Mouse (Mus musculus): ENCODE measurements around the gene Tnrc18. TPM values are rescaled to one million over a fixed set of nuclear protein-coding genes. Genes with fewer than 3 reads are reported as not detected.

Tnrc18 gene
- total RNA-seq, 2 experiments from 2014 or later = 10.9 to 27.3 TPM

- ATAC-seq (replicated peaks; ENCODE audit: poor library complexity) = peak; percentile 84
These were observed 122.7 kb downstream of the Tnrc18 start for GRCm38 (mm10) chr5:142694627-142695340.

GRCm38 (mm10) chr5:142693738-142694430 lies 123.6 kb downstream of the Tnrc18 start:
- no peak for ATAC-seq (replicated peaks; ENCODE audit: poor library complexity)

GRCm38 (mm10) chr5:142692971-142693737 lies 124.3 kb downstream of the Tnrc18 start:
- no peak for ATAC-seq (replicated peaks; ENCODE audit: poor library complexity)

DNA sequence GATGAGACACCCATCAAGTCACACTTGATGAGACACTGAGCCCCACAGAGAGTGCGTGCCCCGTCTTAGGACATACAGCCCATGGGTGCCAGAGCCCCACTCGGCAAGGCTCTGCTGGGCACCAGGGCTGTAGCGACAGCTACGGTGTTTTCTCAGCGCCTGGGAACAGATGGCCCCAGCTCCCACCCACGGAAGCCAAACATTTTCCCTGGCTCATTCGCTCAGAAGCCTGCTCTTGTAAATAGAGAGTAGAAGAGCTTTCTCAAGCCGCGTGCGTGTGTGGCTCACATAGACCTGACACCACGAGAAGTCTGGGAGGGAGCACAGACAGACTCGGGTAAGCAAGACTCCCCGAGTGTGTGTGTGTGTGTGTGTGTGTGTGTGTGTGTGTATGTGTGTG lies 125.2 kb downstream of the Tnrc18 start, which contains the start of gene Slc29a4:
Slc29a4 (plus strand) TSS at position 265 of the 400 bp plus-strand sequence.
- ATAC-seq (replicated peaks; ENCODE audit: poor library complexity) = no peak

DNA sequence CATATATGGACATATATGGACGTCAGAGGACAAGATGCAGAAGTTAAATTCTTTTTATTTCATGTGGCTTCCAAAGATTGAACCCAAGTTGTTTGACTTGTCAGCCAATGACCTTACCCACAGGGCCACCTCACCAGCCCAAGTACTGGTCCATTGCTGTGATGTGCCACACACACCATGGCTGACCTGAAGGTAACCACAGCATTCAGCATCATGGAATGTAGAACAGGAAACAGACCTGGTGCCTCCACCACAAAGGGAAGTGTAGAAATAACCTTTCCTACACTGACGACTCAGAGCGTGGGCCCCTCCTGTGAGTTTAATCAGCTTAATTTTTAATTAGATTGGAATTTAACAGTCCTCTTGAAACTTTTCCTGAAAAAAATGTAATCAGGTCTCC lies 127.1 kb downstream of the Tnrc18 start:
- ATAC-seq (replicated peaks; ENCODE audit: poor library complexity) = peak; percentile 59

DNA sequence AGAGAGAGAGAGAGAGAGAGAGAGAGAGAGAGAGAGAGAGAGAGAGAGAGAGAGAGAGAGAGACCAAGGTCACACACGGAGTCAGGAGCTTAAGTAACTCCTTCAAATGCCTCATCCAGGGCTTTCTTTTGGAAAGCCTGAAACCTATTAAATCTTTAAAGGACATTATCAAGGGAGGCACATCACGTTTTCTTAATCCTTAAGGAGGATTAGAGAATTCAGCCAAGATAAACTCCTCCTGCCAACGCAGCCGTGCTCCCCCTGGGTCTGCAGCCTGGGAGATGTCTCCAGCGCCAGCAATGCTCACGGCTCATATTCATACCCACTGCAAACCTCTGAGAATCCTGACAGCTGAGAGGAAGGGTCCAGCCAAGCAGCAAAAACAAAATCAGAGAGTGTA lies 128.6 kb downstream of the Tnrc18 start:
- no peak for ATAC-seq (replicated peaks; ENCODE audit: poor library complexity)

DNA sequence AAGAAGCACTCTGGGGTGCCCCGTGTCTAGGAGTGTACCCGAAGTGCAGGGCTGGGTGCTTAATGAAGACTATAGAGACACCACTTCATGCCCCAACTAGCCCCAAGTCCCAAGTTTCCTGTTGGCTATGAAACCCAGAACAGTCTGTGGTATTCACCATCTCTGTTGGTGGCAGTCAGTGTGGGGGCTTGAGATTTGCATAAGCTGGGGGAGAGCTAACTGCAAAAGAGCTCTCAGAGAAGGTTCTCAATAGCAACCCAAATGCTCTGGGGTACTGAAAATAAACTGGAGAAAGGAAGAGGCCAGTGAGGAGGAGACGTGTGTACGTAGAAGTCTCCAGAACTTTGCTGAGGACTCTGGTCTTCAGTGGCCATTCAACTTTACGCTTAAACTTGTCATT lies 134.9 kb downstream of the Tnrc18 start:
- ATAC-seq (replicated peaks; ENCODE audit: poor library complexity) = no peak

- ATAC-seq (replicated peaks; ENCODE audit: poor library complexity) = no peak
These were observed 135.6 kb downstream of the Tnrc18 start for GRCm38 (mm10) chr5:142681911-142682310.

DNA sequence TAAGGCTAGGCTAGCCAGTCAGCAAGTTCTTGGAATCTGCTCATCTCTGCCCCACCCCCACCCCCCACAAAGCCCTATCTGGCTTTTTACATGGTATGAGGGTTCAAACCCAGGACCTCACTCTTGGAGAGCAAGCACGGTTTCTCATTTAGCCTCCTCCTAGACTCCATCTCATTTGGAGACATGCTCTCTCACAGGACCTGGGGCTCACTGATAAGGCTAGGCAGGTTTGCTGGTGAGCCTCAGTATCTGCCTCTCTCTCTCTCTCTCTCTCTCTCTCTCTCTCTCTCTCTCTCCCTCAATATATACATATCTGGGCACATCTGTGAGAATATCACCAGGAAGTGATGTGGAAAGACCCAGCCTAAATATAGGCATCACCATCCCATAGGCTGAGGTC lies 138.4 kb downstream of the Tnrc18 start:
- peak; percentile 31; the same call in 1 of the 2 replicates for ATAC-seq (replicated peaks; ENCODE audit: poor library complexity)

- no peak for ATAC-seq (replicated peaks; ENCODE audit: poor library complexity)
These were observed 139.3 kb downstream of the Tnrc18 start for GRCm38 (mm10) chr5:142678141-142678571.

Other genes with a start within 250 kb of the Tnrc18 start
- not detected in 2 replicates for gene Mmd2, start 208.9 kb downstream of the Tnrc18 start, total RNA-seq (2015)
- not detected in 2 replicates for gene Mmd2, start 208.9 kb downstream of the Tnrc18 start, total RNA-seq (2017)
- gene Wipi2, start 190.0 kb downstream of the Tnrc18 start, total RNA-seq (2015) = 17.6 and 18.0 TPM in 2 replicates
- 29.3 and 35.3 TPM in 2 replicates for gene Wipi2, start 190.0 kb downstream of the Tnrc18 start, total RNA-seq (2017)
- not detected in 2 replicates for gene Slc29a4, start 125.2 kb downstream of the Tnrc18 start, total RNA-seq (2015)
- gene Slc29a4, start 125.2 kb downstream of the Tnrc18 start, total RNA-seq (2017) = not detected in 2 replicates
- gene Fbxl18, start 77.8 kb upstream of the Tnrc18 start, total RNA-seq (2015) = 1.9 and 2.2 TPM in 2 replicates
- 2.4 and 2.6 TPM in 2 replicates for gene Fbxl18, start 77.8 kb upstream of the Tnrc18 start, total RNA-seq (2017)
- gene Actb, start 89.1 kb upstream of the Tnrc18 start, total RNA-seq (2015) = 5,014 and 5,318 TPM in 2 replicates
- 3,372 and 3,558 TPM in 2 replicates for gene Actb, start 89.1 kb upstream of the Tnrc18 start, total RNA-seq (2017)
- 0.20 TPM in 1 of 2 replicates, not detected in the other for gene Fscn1, start 142.7 kb upstream of the Tnrc18 start, total RNA-seq (2015)
- 0.10 TPM in 1 of 2 replicates, not detected in the other for gene Fscn1, start 142.7 kb upstream of the Tnrc18 start, total RNA-seq (2017)

Measured in megakaryocyte progenitor cell, adult 5-6 weeks (primary cell).